Mouse (Mus musculus) ovary, postnatal 14 days (tissue): ENCODE data around the gene Lctl.

Source experiments
- DNase-seq: peaks from one replicate; pipeline ENCODE4 v3.0.0; 2022; ENCODE audit warnings: low spot score

The Lctl gene

DNA sequence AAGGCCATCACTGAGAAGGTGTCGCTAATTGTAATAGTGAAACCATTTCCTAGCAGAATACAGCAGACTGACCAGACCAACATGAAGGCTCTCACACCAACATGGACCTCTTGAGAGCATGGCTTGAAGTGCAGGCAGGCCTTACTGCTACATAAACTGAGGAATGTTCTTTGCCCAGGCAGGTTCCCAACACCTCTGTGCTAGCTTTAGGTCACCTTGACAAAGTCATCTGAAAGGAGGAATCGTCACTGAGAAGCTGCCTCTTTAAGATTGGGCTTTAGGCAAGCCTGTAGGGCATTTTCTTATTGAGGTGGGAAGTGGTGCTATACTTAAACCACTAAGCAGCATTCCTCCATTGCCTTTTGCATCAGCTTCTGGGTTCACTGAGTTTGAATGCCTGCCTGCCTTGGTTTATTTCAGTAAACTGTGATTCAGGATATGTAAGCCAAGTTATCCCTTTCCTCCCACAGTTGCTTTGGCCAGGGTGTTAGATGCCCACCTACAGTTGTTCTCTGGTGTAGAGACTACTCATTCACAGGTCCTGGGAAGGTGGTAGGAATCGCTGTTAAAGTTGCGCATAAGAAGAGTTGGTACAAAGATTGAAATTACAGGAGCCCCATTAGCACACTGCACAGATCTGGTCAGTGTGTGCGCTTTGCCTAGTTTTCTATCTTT, 67.4 kb downstream of the Lctl start:
- DNase-seq, result no peak
